Mouse (Mus musculus) liver, embryonic 11.5 days (tissue): ENCODE measurements at regions not wholly inside any gene's neighbourhood (a gene's known extent, or its start where the extent isn't known, plus 50 kb on each side); places are given as distances from the start of the nearest gene placed in this dataset.

Experiments
- ATAC-seq: fragments of 200-750 bp; cut with Nextera tagmentation; replicated peaks from 2 replicates; pipeline ENCODE4 v1.8.0; 2017; ENCODE audit warnings: moderate number of reproducible peaks, mild to moderate bottlenecking, moderate TSS enrichment, moderate library complexity; ENCODE audit not compliant: low FRiP score
- DNase-seq: peaks from one replicate; pipeline ENCODE4 v3.0.0-alpha.2; 2017; ENCODE audit warnings: low spot score
- H3K27ac ChIP-seq: fragments of 300-500 bp; sonication (generic); 2 replicates; pipeline ENCODE4 v1.5.1; 2014; ENCODE audit warnings: mild to moderate bottlenecking, low read depth, low read length, control low read depth
- H3K27me3 ChIP-seq: fragments of 300-500 bp; sonication (generic); replicated peaks from 2 replicates; pipeline ENCODE4 v1.6.1; 2014; ENCODE audit warnings: low read length, mixed read lengths; ENCODE audit not compliant: control insufficient read depth, insufficient read depth
- H3K36me3 ChIP-seq: fragments of 300-500 bp; sonication (generic); 2 replicates; pipeline ENCODE4 v1.6.1; 2014; ENCODE audit warnings: mild to moderate bottlenecking, low read length, moderate library complexity, mixed read lengths; ENCODE audit not compliant: control insufficient read depth, insufficient read depth
- H3K4me1 ChIP-seq: fragments of 300-500 bp; sonication (generic); replicated peaks from 2 replicates; pipeline ENCODE4 v1.6.1; 2014; ENCODE audit warnings: low read length, mixed read lengths; ENCODE audit not compliant: control insufficient read depth, insufficient read depth
- H3K4me2 ChIP-seq: fragments of 300-500 bp; sonication (generic); 2 replicates; pipeline ENCODE4 v1.6.1; 2014; ENCODE audit warnings: mild to moderate bottlenecking, control low read depth, moderate library complexity
- H3K4me3 ChIP-seq: fragments of 300-500 bp; sonication (generic); 2 replicates; pipeline ENCODE4 v1.5.1; 2014; ENCODE audit warnings: low read depth, low read length, control low read depth
- H3K9ac ChIP-seq: fragments of 300-500 bp; sonication (generic); 2 replicates; pipeline ENCODE4 v1.6.1; 2014; ENCODE audit warnings: low read depth, low read length, control low read depth
- H3K9me3 ChIP-seq: fragments of 300-500 bp; sonication (generic); 2 replicates; pipeline ENCODE4 v1.6.1; 2016; ENCODE audit warnings: low read length, inconsistent platforms, mixed read lengths; ENCODE audit not compliant: control insufficient read depth
- WGBS: fragments of 180-500 bp; shearing (Covaris S2); extraction: QIAGEN DNeasy Blood & Tissue Kit; methylation state at CpG from one replicate; pipeline ENCODE4 v1.1.7; 2014; 5-methylcytosine and 5-hydroxymethylcytosine counted together

GRCm38 (mm10) chr3:133818966-133819700 is 274.2 kb upstream of the Tet2 start:
- ATAC-seq (no peak), DNase-seq (no peak)
- Histone ChIP-seq H3K27me3 (no peaks in the 10 kb centered on the region), H3K9ac (no peak overlapping the region), H3K9me3 (no peaks in the 10 kb centered on the region), H3K36me3 (no peaks in the 10 kb centered on the region), H3K4me3 (no peak overlapping the region), H3K4me2 (no peak overlapping the region), H3K27ac (no peak overlapping the region), H3K4me1 (no peaks in the 10 kb centered on the region)
- WGBS = 77% methylated on average over 4 of the region's 4 CpGs

GRCm38 (mm10) chr3:133833739-133834391 is 288.9 kb upstream of the Tet2 start:
- no peaks in the 10 kb centered on the region for H3K36me3 ChIP-seq
- no peak overlapping the region for H3K27ac ChIP-seq
- ATAC-seq = no peak
- no peaks in the 10 kb centered on the region for H3K9me3 ChIP-seq
- WGBS = 74% methylated on average over 2 of the region's 2 CpGs
- no peaks in the 10 kb centered on the region for H3K27me3 ChIP-seq
- no peak overlapping the region for H3K4me3 ChIP-seq
- no peak for DNase-seq
- no peak overlapping the region for H3K4me2 ChIP-seq
- H3K4me1 ChIP-seq = no peaks in the 10 kb centered on the region
- no peak overlapping the region for H3K9ac ChIP-seq

- 61% methylated on average over 3 of the region's 3 CpGs for WGBS
- Histone ChIP-seq H3K27me3 (no peaks in the 10 kb centered on the region), H3K27ac (no peak overlapping the region), H3K4me3 (no peak overlapping the region), H3K36me3 (no peaks in the 10 kb centered on the region), H3K4me1 (no peaks in the 10 kb centered on the region), H3K4me2 (no peak overlapping the region), H3K9ac (no peak overlapping the region), H3K9me3 (no peaks in the 10 kb centered on the region)
- DNase-seq = no peak
- ATAC-seq = no peak
These were observed 289.5 kb upstream of the Tet2 start for GRCm38 (mm10) chr3:133834459-133834858.

GRCm38 (mm10) chr3:133846301-133846700 is 301.4 kb upstream of the Tet2 start:
- Histone ChIP-seq H3K4me2 (no peak overlapping the region), H3K27ac (no peak overlapping the region), H3K36me3 (no peaks in the 10 kb centered on the region), H3K4me3 (no peak overlapping the region), H3K4me1 (no peaks in the 10 kb centered on the region), H3K9me3 (no peaks in the 10 kb centered on the region), H3K9ac (no peak overlapping the region), H3K27me3 (no peaks in the 10 kb centered on the region)
- DNase-seq = no peak
- no peak for ATAC-seq

- ATAC-seq (no peak), DNase-seq (no peak)
- no peak overlapping the region for H3K27ac ChIP-seq
- no peaks in the 10 kb centered on the region for H3K27me3 ChIP-seq
- H3K4me3 ChIP-seq = no peak overlapping the region
- no peak overlapping the region for H3K9ac ChIP-seq
- 64% methylated on average over 2 of the region's 2 CpGs for WGBS
- no peaks in the 10 kb centered on the region for H3K36me3 ChIP-seq
- no peaks in the 10 kb centered on the region for H3K9me3 ChIP-seq
- H3K4me1 ChIP-seq = no peaks in the 10 kb centered on the region
- H3K4me2 ChIP-seq = no peak overlapping the region
These were observed 329.4 kb upstream of the Tet2 start for GRCm38 (mm10) chr3:133874383-133874782.

GRCm38 (mm10) chr3:133876439-133877072 is 331.6 kb upstream of the Tet2 start:
- H3K9ac ChIP-seq = no peak overlapping the region
- no peaks in the 10 kb centered on the region for H3K4me1 ChIP-seq
- no peaks in the 10 kb centered on the region for H3K36me3 ChIP-seq
- no peak overlapping the region for H3K4me3 ChIP-seq
- no peak overlapping the region for H3K27ac ChIP-seq
- DNase-seq (peak; percentile 53), ATAC-seq (peak; percentile 34)
- 28% methylated on average over 13 of the region's 13 CpGs for WGBS
- no peaks in the 10 kb centered on the region for H3K27me3 ChIP-seq
- H3K4me2 ChIP-seq = peak overlapping the region; percentile 26; the same call in 1 of the 2 replicates
- H3K9me3 ChIP-seq = no peaks in the 10 kb centered on the region

- ATAC-seq = no peak; the same call in 1 of the 2 replicates
- Histone ChIP-seq H3K9ac (no peak overlapping the region), H3K36me3 (no peaks in the 10 kb centered on the region), H3K4me1 (no peaks in the 10 kb centered on the region), H3K9me3 (no peaks in the 10 kb centered on the region), H3K4me2 (no peak overlapping the region), H3K27me3 (no peaks in the 10 kb centered on the region), H3K4me3 (no peak overlapping the region), H3K27ac (no peak overlapping the region)
- WGBS = 64% methylated on average over 5 of the region's 5 CpGs
- no peak for DNase-seq
These were observed 332.4 kb upstream of the Tet2 start for GRCm38 (mm10) chr3:133877310-133877709.

- DNase-seq = no peak
- Histone ChIP-seq H3K4me2 (no peak overlapping the region), H3K9ac (no peak overlapping the region), H3K27me3 (no peaks in the 10 kb centered on the region), H3K27ac (no peak overlapping the region), H3K4me1 (no peaks in the 10 kb centered on the region), H3K36me3 (no peaks in the 10 kb centered on the region), H3K4me3 (no peak overlapping the region), H3K9me3 (no peaks in the 10 kb centered on the region)
- WGBS = 45% methylated on average over 1 of the region's 1 CpGs
- no peak for ATAC-seq
These were observed 335.7 kb upstream of the Tet2 start for GRCm38 (mm10) chr3:133880626-133881025.
